Mouse (Mus musculus) layer of hippocampus, postnatal 10 days (tissue): ENCODE measurements around the gene Zbtb45. TPM values are rescaled to one million over a fixed set of nuclear protein-coding genes. Genes with fewer than 3 reads are reported as not detected.

Experiments
- DNase-seq, 2 experiments: peaks; one replicate each; pipeline ENCODE4 v3.0.0; 2021; ENCODE audit warnings: low spot score in 2 of 2
- total RNA-seq, 2 experiments: library from RNA; stranded (reverse); gene quantifications; 2 replicates each; pipeline ENCODE4 v1.2.3; 2021

Zbtb45 gene
- total RNA-seq, 2 experiments from 2014 or later = 25.8 to 27.3 TPM

DNA sequence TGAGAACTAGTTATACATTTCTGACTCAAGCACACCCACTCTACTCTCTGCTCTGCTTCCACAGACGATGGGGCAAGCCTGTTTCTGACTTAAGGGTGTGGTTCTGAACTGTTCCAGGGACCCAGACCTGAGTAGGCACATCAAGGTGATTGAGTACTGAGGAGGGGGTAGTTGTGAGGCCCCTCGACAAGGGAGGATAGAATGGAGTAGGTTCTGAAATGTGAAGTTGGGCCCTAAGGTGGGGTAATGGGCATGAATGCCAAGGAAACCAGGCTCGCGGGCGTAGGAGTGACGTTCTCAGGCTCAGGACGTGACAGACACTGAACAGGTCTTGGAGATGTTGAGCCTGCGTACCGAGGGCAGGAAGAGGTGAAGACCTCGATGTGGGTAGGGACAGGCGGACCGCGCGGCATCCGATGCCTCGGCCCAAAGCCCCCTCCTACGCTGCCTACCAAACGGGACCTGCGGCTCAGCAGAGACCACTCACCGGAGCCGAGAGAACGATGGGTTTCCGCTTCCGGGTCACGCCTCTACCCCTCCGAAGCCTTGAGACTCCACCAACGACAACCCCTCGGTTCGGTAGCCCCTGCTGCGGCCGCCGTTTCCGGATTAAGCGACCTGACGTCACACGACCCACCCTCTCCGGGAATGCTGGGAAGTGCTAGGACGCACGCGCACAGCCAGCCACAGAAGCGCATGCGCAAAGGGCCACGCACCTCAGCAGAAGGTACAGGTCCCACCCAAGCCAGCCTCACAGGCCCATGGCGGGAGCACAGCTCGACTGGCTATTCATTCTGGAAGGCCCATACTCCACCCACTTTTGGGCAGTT, 24.5 kb upstream of the Zbtb45 start, which contains the start of gene Chmp2a:
Chmp2a (minus strand) TSS at position 660 of the 830 bp plus-strand sequence.
- DNase-seq = peak; percentile 98

- peak in 1 of 2 experiments; percentile 22 for DNase-seq
Measured at GRCm38 (mm10) chr7:13033451-13034147, 23.8 kb upstream of the Zbtb45 start.

DNA sequence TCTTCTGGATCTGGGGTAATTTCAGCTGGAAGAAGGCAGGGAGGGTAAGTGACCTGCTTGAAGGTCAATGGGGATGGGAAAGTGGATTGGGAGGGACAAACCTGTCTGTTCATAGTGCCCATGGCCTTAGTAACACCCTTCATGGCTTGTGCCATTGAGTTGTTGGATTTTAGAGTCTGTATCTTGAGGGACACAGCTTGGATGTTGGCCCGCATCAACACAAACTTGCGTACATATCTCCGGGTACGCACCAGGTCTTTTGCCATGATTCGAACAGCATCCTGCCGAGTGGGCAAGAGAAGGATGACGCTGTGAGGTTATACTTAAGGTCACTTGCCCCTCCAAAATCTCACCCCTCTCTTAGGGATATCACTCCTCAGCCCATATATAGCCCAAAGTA, 22.7 kb upstream of the Zbtb45 start:
- peak in 1 of 2 experiments; percentile 13 for DNase-seq

DNA sequence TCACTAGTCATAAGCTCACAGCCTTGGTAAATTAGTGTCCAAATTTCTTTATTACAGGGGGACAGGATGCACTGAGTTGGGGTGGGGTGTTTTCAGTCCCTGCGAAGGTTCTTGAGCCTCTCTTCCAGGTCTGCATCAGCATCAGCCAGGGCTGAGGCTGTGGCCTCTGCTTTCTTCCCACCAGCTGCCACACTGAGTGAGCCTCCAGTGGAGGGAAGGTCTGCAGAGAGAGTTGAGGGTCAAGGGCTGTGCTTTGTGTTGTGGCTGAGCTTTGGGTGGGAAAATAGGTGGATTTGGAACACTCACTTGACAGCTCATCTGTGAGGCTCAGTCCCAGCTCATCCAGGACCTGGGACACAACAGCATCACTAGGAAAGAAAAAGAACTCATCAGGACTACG, 22.1 kb upstream of the Zbtb45 start:
- DNase-seq = no peak

DNA sequence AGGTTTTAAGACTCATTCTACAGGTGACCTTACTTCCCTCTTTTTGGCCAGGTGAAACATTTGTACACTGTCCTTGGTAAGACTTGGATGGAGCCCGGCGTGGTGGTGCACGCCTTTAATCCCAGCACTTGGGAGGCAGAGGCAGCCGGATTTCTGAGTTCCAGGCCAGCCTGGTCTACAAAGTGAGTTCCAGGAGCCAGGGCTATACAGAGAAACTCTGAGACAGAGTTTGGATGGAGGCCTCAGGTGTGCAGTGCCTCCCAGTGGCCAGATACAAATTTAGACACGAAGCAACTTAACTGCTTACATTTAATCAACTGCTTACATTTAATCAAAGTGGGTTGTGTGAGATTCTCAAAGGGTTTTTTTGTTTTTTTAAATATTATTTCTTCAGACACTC, 21.2 kb upstream of the Zbtb45 start:
- no peak for DNase-seq

DNA sequence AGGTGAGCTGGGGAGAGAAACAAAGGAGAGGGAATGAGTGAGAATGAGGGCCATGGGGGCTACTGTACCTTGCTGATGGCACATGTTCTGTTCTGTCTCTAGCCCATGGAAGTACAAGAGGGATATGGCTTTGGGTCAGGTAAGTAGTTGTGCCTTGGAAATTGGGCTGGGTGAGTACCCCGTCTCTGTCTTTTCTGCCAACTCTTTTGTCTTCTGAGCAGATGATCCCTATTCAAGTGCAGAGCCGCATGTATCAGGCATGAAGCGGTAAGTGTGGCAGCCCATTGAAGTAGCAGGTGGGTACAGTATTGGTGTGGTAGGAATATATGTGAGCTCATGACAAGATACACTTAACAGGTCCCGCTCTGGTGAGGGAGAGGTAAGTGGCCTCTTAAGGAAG, 19.2 kb upstream of the Zbtb45 start:
- DNase-seq = no peak

DNA sequence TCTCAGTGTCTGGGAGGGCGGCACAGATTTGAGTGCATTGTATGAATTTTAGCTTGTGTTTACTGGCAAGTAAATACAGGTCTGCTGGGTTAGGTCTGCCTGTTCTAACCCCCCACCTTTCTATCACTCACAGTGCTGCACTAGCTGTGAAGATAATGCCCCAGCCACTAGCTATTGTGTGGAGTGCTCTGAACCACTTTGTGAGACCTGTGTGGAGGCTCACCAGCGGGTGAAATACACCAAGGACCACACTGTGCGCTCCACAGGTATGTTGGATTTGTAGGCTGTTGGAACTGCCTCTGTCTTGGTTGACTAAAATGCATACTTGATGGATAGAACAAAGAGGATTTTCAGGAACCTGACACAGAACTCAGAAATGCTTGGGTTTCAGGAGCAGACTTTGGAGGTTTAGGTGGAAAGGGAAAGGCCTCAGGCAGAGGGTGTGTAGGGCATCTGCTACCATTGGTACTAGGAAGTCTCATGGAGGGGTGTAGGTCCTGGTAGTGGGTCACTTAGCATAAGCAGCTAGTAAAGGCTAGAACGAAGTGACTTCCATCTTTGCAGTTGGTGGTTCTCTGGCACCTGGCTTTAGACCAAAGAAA, 15.8 kb upstream of the Zbtb45 start:
- no peak for DNase-seq

DNA sequence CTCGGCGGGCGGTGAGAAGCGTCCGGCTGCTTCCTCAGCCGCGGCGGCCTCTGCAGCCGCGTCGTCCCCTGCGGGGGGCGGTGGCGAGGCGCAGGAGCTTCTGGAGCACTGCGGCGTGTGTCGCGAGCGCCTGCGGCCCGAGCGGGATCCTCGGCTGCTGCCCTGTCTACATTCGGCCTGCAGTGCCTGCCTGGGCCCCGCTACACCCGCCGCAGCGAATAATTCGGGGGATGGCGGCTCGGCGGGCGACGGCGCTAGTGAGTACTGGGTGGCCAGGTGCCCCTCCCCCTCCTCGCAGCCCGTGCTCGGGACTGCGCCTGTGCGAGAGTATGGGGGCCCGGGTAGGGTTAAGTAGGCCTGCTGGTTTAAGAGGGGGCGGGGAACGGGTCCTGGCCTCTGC, 15.0 kb upstream of the Zbtb45 start:
- DNase-seq = peak; percentile 89 to 93

GRCm38 (mm10) chr7:13023928-13024731, 14.3 kb upstream of the Zbtb45 start:
- DNase-seq = peak; percentile 97 to 98

DNA sequence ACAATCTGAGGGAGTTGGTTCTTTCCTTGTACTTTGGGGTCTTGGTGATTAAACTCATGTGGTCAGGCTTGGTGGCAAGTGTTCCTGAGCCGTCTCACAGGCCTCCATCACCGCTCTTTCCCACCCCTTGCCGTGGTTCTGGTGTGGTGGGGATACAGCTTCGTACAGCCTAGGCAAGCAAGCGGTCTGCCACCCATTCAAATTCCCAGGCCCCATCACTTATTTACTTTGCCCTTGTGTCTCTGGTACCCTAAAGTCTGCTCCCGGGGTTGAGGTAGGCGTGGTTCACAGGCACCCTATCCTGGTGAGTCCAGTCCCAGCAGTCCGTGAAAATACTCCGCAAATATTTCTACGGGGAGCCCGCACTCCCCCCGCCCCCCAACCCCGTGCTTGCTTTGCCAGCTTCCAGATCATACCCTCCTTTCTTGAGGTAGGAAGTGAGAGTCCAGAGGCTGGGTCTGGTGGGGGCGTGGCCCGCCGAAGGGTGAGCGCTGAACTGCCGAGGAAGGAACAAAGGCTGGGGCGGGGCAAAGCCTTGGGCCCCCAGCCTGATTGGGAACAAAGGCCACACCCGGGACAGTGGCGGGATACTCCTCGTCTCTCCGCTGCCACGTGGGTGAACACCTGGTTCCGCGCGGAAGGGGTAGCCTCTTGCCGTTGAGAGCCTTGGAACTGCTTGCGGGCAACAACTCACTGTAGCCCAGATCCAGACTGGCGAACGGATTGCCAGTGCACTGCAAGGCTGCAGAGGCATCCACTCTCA, 13.1 kb upstream of the Zbtb45 start:
- DNase-seq = peak; percentile 46 to 61

- DNase-seq = no peak
Measured at GRCm38 (mm10) chr7:13015217-13015616, 5.4 kb upstream of the Zbtb45 start.

DNA sequence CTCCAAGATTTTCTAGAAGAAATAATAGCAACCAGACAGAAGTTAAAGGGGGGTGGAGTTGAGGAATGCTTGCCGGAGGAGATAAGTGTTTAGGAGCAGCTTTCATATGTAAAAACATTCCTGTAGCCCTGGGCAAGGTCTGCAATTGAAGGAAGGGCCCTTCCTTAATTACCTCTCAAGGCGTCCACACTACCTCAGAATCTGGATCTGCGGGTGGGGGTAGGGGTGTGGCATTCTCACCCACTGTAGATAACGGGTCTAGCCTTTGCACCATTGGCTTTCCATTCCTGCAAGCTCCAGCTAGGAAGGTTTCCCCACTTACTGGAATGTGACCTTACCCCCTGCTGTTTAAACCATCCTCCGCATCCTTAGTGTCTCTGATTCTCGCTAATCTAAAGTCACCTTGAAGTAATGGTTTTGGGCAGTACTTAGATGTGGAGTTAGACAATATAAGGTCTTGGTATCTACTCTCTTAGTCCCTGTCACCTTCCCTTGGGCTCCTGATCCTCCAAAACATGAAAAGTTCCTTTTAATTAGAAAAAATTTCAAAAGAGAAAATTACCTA, 4.5 kb upstream of the Zbtb45 start:
- no peak for DNase-seq

DNA sequence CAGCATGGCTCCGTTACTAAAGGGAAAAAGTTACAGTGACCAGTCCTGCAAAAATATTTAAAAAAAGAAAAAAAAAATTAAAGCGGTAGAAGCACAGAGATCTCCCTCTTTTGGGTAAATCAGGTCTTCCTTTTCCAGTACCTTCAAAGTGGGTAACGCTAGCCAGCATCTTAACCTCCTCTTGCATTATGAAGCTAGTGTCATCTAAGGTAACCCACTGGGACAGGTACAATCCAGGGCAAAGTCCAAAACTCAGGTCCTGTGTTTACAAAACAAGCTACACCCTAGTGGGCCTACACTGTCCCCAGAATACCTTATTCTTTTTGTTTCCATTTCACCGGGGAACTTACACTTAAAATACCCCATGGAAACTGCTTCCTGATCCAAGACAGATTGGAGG, 3.8 kb upstream of the Zbtb45 start:
- no peak for DNase-seq

- DNase-seq = peak; percentile 94
Measured at GRCm38 (mm10) chr7:13009143-13010004, 460 bp downstream of the Zbtb45 start.

GRCm38 (mm10) chr7:13007341-13008092, 2.3 kb downstream of the Zbtb45 start:
- peak; percentile 10 to 39 for DNase-seq

DNA sequence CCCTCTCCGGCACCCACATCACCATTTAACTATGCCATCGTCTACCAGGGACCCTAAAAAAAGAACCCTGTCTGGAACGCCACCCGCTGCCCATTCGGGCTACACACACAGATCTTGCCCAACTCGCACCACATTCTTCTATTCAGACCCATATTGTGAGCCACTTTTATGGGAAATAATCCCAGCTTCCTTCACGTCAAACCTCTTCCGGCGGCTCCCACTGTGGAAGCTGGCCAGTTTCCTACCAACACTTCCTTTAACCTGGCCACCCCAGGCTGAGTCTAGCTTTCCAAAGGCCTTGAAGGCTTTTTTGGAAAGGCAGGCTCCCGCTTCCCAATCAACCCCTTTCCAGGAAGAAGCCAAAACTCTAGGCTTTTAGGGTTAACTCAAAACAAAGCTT, 3.3 kb downstream of the Zbtb45 start:
- DNase-seq = no peak

GRCm38 (mm10) chr7:13006011-13006410, 3.8 kb downstream of the Zbtb45 start:
- no peak for DNase-seq

DNA sequence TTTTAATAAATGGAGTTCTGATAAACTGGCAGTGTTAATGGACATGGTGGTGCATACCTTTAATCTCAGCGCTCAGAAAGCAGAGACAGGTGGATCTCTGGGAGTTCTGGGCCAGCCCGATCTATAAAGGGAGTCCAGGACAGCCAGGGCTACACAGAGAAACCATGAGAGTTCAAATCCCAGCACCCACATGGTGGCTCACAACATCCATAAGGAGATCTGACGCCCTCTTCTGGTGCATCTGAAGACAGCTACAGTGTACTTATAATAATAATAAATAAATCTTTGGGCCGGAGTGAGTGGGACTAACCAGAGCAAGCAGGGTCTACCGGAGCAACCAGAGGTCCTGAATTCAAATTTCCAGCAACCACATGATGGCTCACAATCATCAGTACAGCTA, 6.5 kb downstream of the Zbtb45 start:
- no peak for DNase-seq
